Mouse (Mus musculus): Measurements from ENCODE around the gene Nmd3. TPM values are rescaled to one million over a fixed set of nuclear protein-coding genes. Genes with fewer than 3 reads are reported as not detected.

Nmd3 gene
- total and polyA plus RNA-seq, 2 experiments from 2014 or later, result 8.0 to 56.0 TPM

DNA sequence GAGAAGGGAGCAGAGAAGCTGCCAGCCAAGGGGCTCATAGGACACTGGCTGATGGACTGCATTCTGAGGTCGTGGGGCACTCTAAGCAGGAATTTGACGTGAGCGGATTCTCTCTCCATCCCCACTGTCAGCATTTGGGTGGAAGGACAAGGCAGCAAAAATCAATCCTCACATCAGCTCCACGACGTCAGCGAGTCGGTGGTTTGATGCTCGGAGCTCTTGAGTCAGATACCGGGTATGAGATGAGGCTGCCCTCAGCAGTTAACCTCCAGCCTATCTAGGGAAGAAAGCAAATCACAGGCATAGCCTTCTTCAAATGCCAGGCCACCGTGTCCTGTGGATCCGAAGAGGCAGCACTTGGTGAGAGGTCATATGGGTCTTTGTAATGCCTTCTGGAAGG, 43.4 kb downstream of the Nmd3 start:
- ATAC-seq (ENCODE audit: low FRiP score) (no peak), DNase-seq (ENCODE audit: low spot score) (no peak)
- no peak for TF ChIP-seq CTCF (IDR thresholded peaks at IDR 0.05)
- Histone ChIP-seq H3K27me3 (ENCODE audit: insufficient read depth, low read length) (no peaks in the 10 kb centered on the region), H3K9ac (replicated peaks; ENCODE audit: low read length, poor library complexity, severe bottlenecking) (no peak overlapping the region), H3K9me3 (ENCODE audit: low read length) (no peaks in the 10 kb centered on the region), H3K27ac (ENCODE audit: low read depth, low read length) (no peak overlapping the region), H3K4me2 (ENCODE audit: low read depth, low read length, poor library complexity, severe bottlenecking) (no peak overlapping the region), H3K36me3 (ENCODE audit: insufficient read depth, low read length) (peaks cover 15% of the 10 kb centered on the region), H3K4me1 (ENCODE audit: insufficient read depth, low read length) (no peaks in the 10 kb centered on the region), H3K4me3 (ENCODE audit: low read depth, low read length) (no peak overlapping the region)
- 92% methylated on average over 11 of the region's 11 CpGs for WGBS

DNA sequence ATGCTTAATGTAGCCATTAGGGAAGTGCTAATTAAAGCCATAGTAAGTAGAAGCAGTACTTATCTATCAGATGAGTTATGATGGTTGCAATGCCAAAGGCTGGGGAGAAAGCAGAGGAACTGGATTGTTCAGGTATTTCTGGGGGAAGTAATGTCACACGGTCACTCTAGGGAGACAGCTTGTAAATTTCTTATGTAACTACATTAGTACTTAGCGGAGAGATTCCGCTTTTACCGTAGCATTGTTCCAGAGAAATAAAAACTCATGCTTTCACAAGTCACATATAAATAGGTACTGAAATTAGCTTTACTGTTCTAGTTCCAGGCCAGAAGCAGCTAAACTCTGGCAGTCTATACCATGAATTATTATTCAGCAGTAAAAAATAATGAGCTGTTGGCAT, 47.4 kb downstream of the Nmd3 start:
- 89% methylated on average over 4 of the region's 4 CpGs for WGBS
- no peak overlapping the region for H3K9ac ChIP-seq (replicated peaks; ENCODE audit: low read length, poor library complexity, severe bottlenecking)
- H3K27me3 ChIP-seq (ENCODE audit: insufficient read depth, low read length), result no peaks in the 10 kb centered on the region
- no peaks in the 10 kb centered on the region for H3K9me3 ChIP-seq (ENCODE audit: low read length)
- H3K27ac ChIP-seq (ENCODE audit: low read depth, low read length), result no peak overlapping the region
- no peak overlapping the region for H3K4me3 ChIP-seq (ENCODE audit: low read depth, low read length)
- no peak for TF ChIP-seq CTCF (IDR thresholded peaks at IDR 0.05)
- no peak for ATAC-seq (ENCODE audit: low FRiP score)
- DNase-seq (ENCODE audit: low spot score), result no peak
- peaks cover 12% of the 10 kb centered on the region for H3K36me3 ChIP-seq (ENCODE audit: insufficient read depth, low read length)
- H3K4me2 ChIP-seq (ENCODE audit: low read depth, low read length, poor library complexity, severe bottlenecking), result no peak overlapping the region
- no peaks in the 10 kb centered on the region for H3K4me1 ChIP-seq (ENCODE audit: insufficient read depth, low read length)

- Histone ChIP-seq H3K4me2 (ENCODE audit: low read depth, low read length, poor library complexity, severe bottlenecking) (no peak overlapping the region), H3K9ac (replicated peaks; ENCODE audit: low read length, poor library complexity, severe bottlenecking) (no peak overlapping the region), H3K27me3 (ENCODE audit: insufficient read depth, low read length) (no peaks in the 10 kb centered on the region), H3K9me3 (ENCODE audit: low read length) (no peaks in the 10 kb centered on the region), H3K4me1 (ENCODE audit: insufficient read depth, low read length) (no peaks in the 10 kb centered on the region), H3K27ac (ENCODE audit: low read depth, low read length) (no peak overlapping the region), H3K4me3 (ENCODE audit: low read depth, low read length) (no peak overlapping the region), H3K36me3 (ENCODE audit: insufficient read depth, low read length) (no peaks in the 10 kb centered on the region)
- ATAC-seq (ENCODE audit: low FRiP score) (no peak), DNase-seq (ENCODE audit: low spot score) (no peak)
- 92% methylated on average over 4 of the region's 4 CpGs for WGBS
- no peak for TF ChIP-seq CTCF (IDR thresholded peaks at IDR 0.05)
These were observed 51.6 kb downstream of the Nmd3 start for GRCm38 (mm10) chr3:69773356-69773755.

- no peak overlapping the region for H3K4me2 ChIP-seq (ENCODE audit: low read depth, low read length, poor library complexity, severe bottlenecking)
- H3K27ac ChIP-seq (ENCODE audit: low read depth, low read length), result no peak overlapping the region
- H3K9ac ChIP-seq (replicated peaks; ENCODE audit: low read length, poor library complexity, severe bottlenecking), result no peak overlapping the region
- DNase-seq (ENCODE audit: low spot score) (no peak), ATAC-seq (ENCODE audit: low FRiP score) (no peak)
- no peak overlapping the region for H3K4me3 ChIP-seq (ENCODE audit: low read depth, low read length)
- no peaks in the 10 kb centered on the region for H3K27me3 ChIP-seq (ENCODE audit: insufficient read depth, low read length)
- no peaks in the 10 kb centered on the region for H3K36me3 ChIP-seq (ENCODE audit: insufficient read depth, low read length)
- no peak for TF ChIP-seq CTCF (IDR thresholded peaks at IDR 0.05)
- 85% methylated on average over 4 of the region's 4 CpGs for WGBS
- no peaks in the 10 kb centered on the region for H3K9me3 ChIP-seq (ENCODE audit: low read length)
- no peaks in the 10 kb centered on the region for H3K4me1 ChIP-seq (ENCODE audit: insufficient read depth, low read length)
These were observed 57.5 kb downstream of the Nmd3 start for GRCm38 (mm10) chr3:69779246-69779796.

- no peak for TF ChIP-seq CTCF (IDR thresholded peaks at IDR 0.05)
- H3K4me2 ChIP-seq (ENCODE audit: low read depth, low read length, poor library complexity, severe bottlenecking), result no peak overlapping the region
- no peaks in the 10 kb centered on the region for H3K4me1 ChIP-seq (ENCODE audit: insufficient read depth, low read length)
- WGBS, result 84% methylated on average over 3 of the region's 3 CpGs
- DNase-seq (ENCODE audit: low spot score), result no peak
- no peak for ATAC-seq (ENCODE audit: low FRiP score)
- no peaks in the 10 kb centered on the region for H3K9me3 ChIP-seq (ENCODE audit: low read length)
- no peaks in the 10 kb centered on the region for H3K36me3 ChIP-seq (ENCODE audit: insufficient read depth, low read length)
- no peak overlapping the region for H3K9ac ChIP-seq (replicated peaks; ENCODE audit: low read length, poor library complexity, severe bottlenecking)
- no peak overlapping the region for H3K4me3 ChIP-seq (ENCODE audit: low read depth, low read length)
- no peak overlapping the region for H3K27ac ChIP-seq (ENCODE audit: low read depth, low read length)
- H3K27me3 ChIP-seq (ENCODE audit: insufficient read depth, low read length), result no peaks in the 10 kb centered on the region
These were observed 71.1 kb downstream of the Nmd3 start for GRCm38 (mm10) chr3:69792823-69793417.

DNA sequence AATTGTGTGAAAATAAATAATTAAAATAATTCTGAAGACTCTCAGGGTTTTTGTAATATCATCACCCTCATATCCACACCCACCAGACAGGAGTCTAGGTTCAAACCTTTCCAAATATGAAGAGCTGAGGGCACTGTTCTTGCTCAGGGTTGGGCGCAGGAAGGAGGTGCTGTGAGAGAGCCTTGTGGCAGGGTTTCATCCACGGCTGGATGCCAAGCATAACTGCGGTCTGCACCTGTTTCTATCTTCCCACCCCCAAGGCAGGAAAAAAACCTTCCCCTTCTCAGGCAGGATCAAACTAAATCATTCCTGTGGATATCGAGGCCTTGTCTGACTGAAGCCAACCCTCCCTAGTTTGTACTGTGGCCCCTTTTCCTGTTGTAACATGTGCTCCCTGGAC, 75.7 kb downstream of the Nmd3 start:
- Histone ChIP-seq H3K9me3 (ENCODE audit: low read length) (no peaks in the 10 kb centered on the region), H3K27ac (ENCODE audit: low read depth, low read length) (no peak overlapping the region), H3K4me1 (ENCODE audit: insufficient read depth, low read length) (no peaks in the 10 kb centered on the region), H3K9ac (replicated peaks; ENCODE audit: low read length, poor library complexity, severe bottlenecking) (no peak overlapping the region), H3K4me2 (ENCODE audit: low read depth, low read length, poor library complexity, severe bottlenecking) (no peak overlapping the region), H3K36me3 (ENCODE audit: insufficient read depth, low read length) (no peaks in the 10 kb centered on the region), H3K4me3 (ENCODE audit: low read depth, low read length) (no peak overlapping the region), H3K27me3 (ENCODE audit: insufficient read depth, low read length) (no peaks in the 10 kb centered on the region)
- ATAC-seq (ENCODE audit: low FRiP score), result no peak
- WGBS, result 86% methylated on average over 4 of the region's 4 CpGs
- no peak for TF ChIP-seq CTCF (IDR thresholded peaks at IDR 0.05)
- DNase-seq (ENCODE audit: low spot score), result no peak
